8 mouse cellular contexts compared by ENCODE assay signal in the genomic region with DNA sequence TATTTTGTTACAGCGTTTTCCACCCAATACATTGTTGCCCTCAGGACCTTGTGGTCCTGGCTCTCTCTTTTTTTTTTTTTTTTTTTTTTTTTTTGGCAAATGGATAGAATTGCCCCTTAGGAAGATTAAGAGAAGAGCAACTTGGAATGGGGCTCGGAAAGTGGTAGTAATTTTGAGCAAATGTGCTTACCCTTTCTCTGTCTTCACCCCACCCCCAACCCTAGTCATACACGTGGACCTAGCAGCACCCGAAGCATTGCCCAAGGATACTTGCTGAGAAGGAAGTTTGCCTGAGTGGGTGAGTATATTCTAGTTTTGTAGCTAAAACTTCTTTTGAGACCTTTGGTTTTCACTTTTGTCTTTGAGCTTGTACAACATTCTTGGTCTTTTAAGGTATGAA. TPM values are rescaled to one million over a fixed set of nuclear protein-coding genes. Genes with fewer than 3 reads are reported as not detected.
DNase-seq lines count a peak whose midpoint lies in the region; TF ChIP-seq lines count a peak whose summit lies in the region.

No protein-coding gene starts in this region.

- H3K79me2 ChIP-seq in myocyte (ENCODE audit: control insufficient read depth, insufficient read depth): peaks cover 29% of the 10 kb centered on the region

- H3ac ChIP-seq in myocyte (ENCODE audit: control insufficient read depth, insufficient read length): peak overlapping the region; percentile 97

- no peaks in the 10 kb centered on the region for H3K27me3 ChIP-seq in limb, embryonic 10.5 days (ENCODE audit: low read depth, poor library complexity, severe bottlenecking)
- H3K27me3 ChIP-seq in myocyte (ENCODE audit: control insufficient read depth, insufficient read depth, insufficient read length): no peaks in the 10 kb centered on the region

- peaks cover 32% of the 10 kb centered on the region for H3K4me1 ChIP-seq in limb, embryonic 10.5 days

- TF ChIP-seq POLR2A in myocyte (IDR thresholded peaks at IDR 0.05; ENCODE audit: insufficient read length, low read depth): no peak

- peak overlapping the region; percentile 100 for H3K27ac ChIP-seq in limb, embryonic 10.5 days

- H3K4me2 ChIP-seq in myocyte (ENCODE audit: low read depth): peak overlapping the region; percentile 83

- peak overlapping the region; percentile 94 for H3K4me3 ChIP-seq in limb, embryonic 10.5 days
- H3K4me3 ChIP-seq in myocyte: peak overlapping the region; percentile 48

- under 1% methylated on average over 4 of the region's 4 CpGs for WGBS in limb, embryonic 10.5 days

- no peaks in the 10 kb centered on the region for H3K9me3 ChIP-seq in limb, embryonic 10.5 days (replicated peaks)

- peak; percentile 33 for DNase-seq in adrenal gland, postnatal 14 days
- no peak for DNase-seq in adrenal gland, adult 2 months
- DNase-seq in thymus, postnatal 4 days: peak; percentile 19
- DNase-seq in thymus, postnatal 0 days (ENCODE audit: low spot score): no peak
- DNase-seq in limb, embryonic 10.5 days (ENCODE audit: low spot score): no peak
- no peak for DNase-seq in gastrocnemius, adult 8-10 months (ENCODE audit: low spot score in 2 of 2)
- DNase-seq in right cerebral cortex, postnatal 36 days (ENCODE audit: low spot score in 2 of 2): no peak

- H3K36me3 ChIP-seq in limb, embryonic 10.5 days: peaks cover 55% of the 10 kb centered on the region
- peaks cover 30% of the 10 kb centered on the region for H3K36me3 ChIP-seq in myocyte (ENCODE audit: control insufficient read depth, insufficient read depth)

TF ChIP-seq in myocyte, 11 proteins besides CTCF, POLR2A, EP300 and RAD21:
- no peak for TF ChIP-seq MYOG (IDR thresholded peaks at IDR 0.05; ENCODE audit: control insufficient read depth in 1 of 3, insufficient read depth in 1 of 3, insufficient read length in 2 of 3, low read depth in 2 of 3)
- TF ChIP-seq MYOD1 (IDR thresholded peaks at IDR 0.05; ENCODE audit: control insufficient read depth in 1 of 3, insufficient read length in 2 of 3, low read depth in 2 of 3): no peak
- TF ChIP-seq TCF3 (IDR thresholded peaks at IDR 0.05; ENCODE audit: insufficient read length, low read depth): no peak
- peak; percentile 53 for TF ChIP-seq MAX (IDR thresholded peaks at IDR 0.05; ENCODE audit: low read depth)
- TF ChIP-seq TCF12 (IDR thresholded peaks at IDR 0.05; ENCODE audit: insufficient read depth, poor library complexity, severe bottlenecking): no peak
- no peak for TF ChIP-seq REST (IDR thresholded peaks at IDR 0.05; ENCODE audit: insufficient read depth, insufficient read length)
TF ChIP-seq in myocyte: peak in this region for 1.

RNA-seq across cellular contexts. Expression of a gene that starts 49.4 kb away (rescaled TPM):
- total RNA-seq in adrenal gland, postnatal 14 days (2021): 1.4 and 2.6 TPM in 2 replicates
- total RNA-seq in adrenal gland, adult 2 months (2021): 1 to 10 TPM in 1 of 2 experiments, not detected in 1; 2.5 TPM
- polyA plus RNA-seq in adrenal gland, adult 2 months (2012; rRNA removed): 1.3 and 2.7 TPM in 2 replicates
- 0.57 and 1.0 TPM in 2 replicates for polyA plus RNA-seq in thymus, postnatal 0 days (2015; fragmentation: Nextera tagmentation; extraction: Ambion mirVana)
- polyA plus RNA-seq in limb, embryonic 10.5 days (2016; fragmentation: Nextera tagmentation; extraction: Ambion mirVana): 8.7 and 16.0 TPM in 2 replicates
- not detected for polyA plus RNA-seq in myocyte (2012; fragmentation: generic; extraction: Trizol)
- not detected for total RNA-seq in gastrocnemius, adult 8-10 months (2022)

Comparison
In these comparisons a context has a peak if more than half of its experiments do, and no peak if none do; other contexts are left out.
1. DNase-seq: peak in adrenal gland, postnatal 14 days (single experiment) and thymus, postnatal 4 days (single experiment); none in adrenal gland, adult 2 months (single experiment), thymus, postnatal 0 days (single experiment), limb, embryonic 10.5 days (single experiment), gastrocnemius, adult 8-10 months (0 of 2) and right cerebral cortex, postnatal 36 days (0 of 2).